Mouse (Mus musculus) ES-Bruce4 (cell line): Measurements from ENCODE around the gene Akna. TPM values are rescaled to one million over a fixed set of nuclear protein-coding genes. Genes with fewer than 3 reads are reported as not detected.

Experiments used
- H3K27ac ChIP-seq: 2 replicates; pipeline ENCODE4 v1.5.1; 2012; ENCODE audit warnings: low read length, inconsistent platforms; ENCODE audit not compliant: insufficient read depth
- H3K27me3 ChIP-seq: 2 replicates; pipeline ENCODE4 v1.6.1; 2012; ENCODE audit warnings: mild to moderate bottlenecking, low read length, inconsistent platforms; ENCODE audit not compliant: control insufficient read depth, poor library complexity, insufficient read depth, severe bottlenecking
- H3K36me3 ChIP-seq: 2 replicates; pipeline ENCODE4 v1.6.1; 2012; ENCODE audit warnings: inconsistent platforms, mild to moderate bottlenecking, low read length, moderate library complexity; ENCODE audit not compliant: control insufficient read depth, poor library complexity, insufficient read depth, severe bottlenecking
- H3K4me1 ChIP-seq: one replicate; pipeline ENCODE4 v1.8.1; 2011; ENCODE audit warnings: low read length; ENCODE audit not compliant: control insufficient read depth, insufficient read depth
- H3K4me3 ChIP-seq: 2 replicates; pipeline ENCODE4 v1.5.1; 2011; ENCODE audit warnings: low read depth, mild to moderate bottlenecking, low read length
- H3K9ac ChIP-seq: 2 replicates; pipeline ENCODE4 v1.6.1; 2012; ENCODE audit warnings: low read depth, mild to moderate bottlenecking, inconsistent platforms; ENCODE audit not compliant: poor library complexity, severe bottlenecking
- H3K9me3 ChIP-seq: replicated peaks from 2 replicates; pipeline ENCODE4 v1.6.1; 2012; ENCODE audit warnings: mild to moderate bottlenecking, low read length, inconsistent platforms; ENCODE audit not compliant: control insufficient read depth, poor library complexity, insufficient read depth, severe bottlenecking
- CTCF ChIP-seq: IDR thresholded peaks from one replicate; pipeline ENCODE4 v1.8.1; 2011; ENCODE audit warnings: low read depth, low read length
- EP300 ChIP-seq: IDR thresholded peaks from 2 replicates; pipeline ENCODE4 v1.6.1; 2011; ENCODE audit warnings: low read depth, low read length; ENCODE audit not compliant: insufficient read depth
- POLR2A ChIP-seq: IDR thresholded peaks from one replicate; pipeline ENCODE4 v1.8.1; 2011; ENCODE audit warnings: low read length; ENCODE audit not compliant: insufficient read depth
- polyA plus RNA-seq: library from polyadenylated mRNA; stranded (reverse); fragments of >200 nt; gene quantifications from 2 replicates; pipeline ENCODE4 v1.2.4, GENCODE M21; 2011; ENCODE audit warnings: low read depth; ENCODE audit not compliant: missing spikeins, insufficient read depth, insufficient read length

Akna gene
- polyA plus RNA-seq, 1 experiment = 4.0 TPM

DNA sequence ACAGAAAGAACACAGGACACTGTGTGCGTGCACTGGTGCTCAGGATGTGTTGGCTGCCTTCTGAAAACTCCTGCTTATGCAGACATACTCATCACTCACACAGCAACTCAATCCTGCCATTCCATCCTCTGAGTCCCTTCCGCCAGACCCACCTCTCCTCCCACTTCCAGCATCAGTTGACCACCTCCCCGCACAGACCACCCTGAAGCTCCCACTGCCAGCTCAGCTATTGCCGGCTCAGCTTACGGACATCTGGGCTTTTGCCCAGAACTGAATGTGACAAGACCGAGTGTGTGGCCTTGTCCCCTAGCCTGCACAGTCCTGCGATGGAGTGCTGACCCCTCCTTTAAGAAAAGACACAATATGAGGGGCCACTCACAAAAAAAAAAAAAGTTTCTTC, 37.1 kb upstream of the Akna start:
- no peak overlapping the region for H3K9ac ChIP-seq
- H3K9me3 ChIP-seq = no peaks in the 10 kb centered on the region
- no peak for TF ChIP-seq POLR2A
- TF ChIP-seq EP300 = no peak
- TF ChIP-seq CTCF = no peak
- H3K36me3 ChIP-seq = no peaks in the 10 kb centered on the region
- H3K27ac ChIP-seq = no peak overlapping the region
- H3K4me1 ChIP-seq = peaks cover 5% of the 10 kb centered on the region
- H3K4me3 ChIP-seq = no peak overlapping the region
- no peaks in the 10 kb centered on the region for H3K27me3 ChIP-seq

DNA sequence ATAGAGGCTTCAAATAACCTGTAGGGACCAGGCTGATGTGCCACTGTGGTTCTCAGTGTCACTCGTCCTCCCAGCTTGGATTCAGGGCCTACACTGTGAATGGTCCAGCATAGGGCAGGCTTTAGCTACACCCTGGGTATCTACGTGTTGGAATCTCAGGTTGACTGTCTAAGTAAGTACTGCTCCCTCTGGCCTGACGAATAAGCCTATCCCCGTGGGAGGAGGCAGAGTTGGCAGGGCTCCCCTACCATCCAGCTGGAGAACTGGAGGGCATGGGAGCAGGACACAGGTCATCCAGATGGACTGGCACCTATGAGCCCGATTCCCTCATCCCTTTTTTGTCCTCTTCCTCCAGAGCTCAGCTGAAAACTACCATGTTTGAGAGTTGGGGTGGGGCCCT, 34.8 kb upstream of the Akna start:
- Histone ChIP-seq H3K27me3 (no peaks in the 10 kb centered on the region), H3K4me3 (no peak overlapping the region), H3K4me1 (peaks cover 5% of the 10 kb centered on the region), H3K9me3 (no peaks in the 10 kb centered on the region), H3K36me3 (no peaks in the 10 kb centered on the region), H3K27ac (no peak overlapping the region), H3K9ac (no peak overlapping the region)
- TF ChIP-seq POLR2A = no peak
- TF ChIP-seq CTCF = no peak
- no peak for TF ChIP-seq EP300

DNA sequence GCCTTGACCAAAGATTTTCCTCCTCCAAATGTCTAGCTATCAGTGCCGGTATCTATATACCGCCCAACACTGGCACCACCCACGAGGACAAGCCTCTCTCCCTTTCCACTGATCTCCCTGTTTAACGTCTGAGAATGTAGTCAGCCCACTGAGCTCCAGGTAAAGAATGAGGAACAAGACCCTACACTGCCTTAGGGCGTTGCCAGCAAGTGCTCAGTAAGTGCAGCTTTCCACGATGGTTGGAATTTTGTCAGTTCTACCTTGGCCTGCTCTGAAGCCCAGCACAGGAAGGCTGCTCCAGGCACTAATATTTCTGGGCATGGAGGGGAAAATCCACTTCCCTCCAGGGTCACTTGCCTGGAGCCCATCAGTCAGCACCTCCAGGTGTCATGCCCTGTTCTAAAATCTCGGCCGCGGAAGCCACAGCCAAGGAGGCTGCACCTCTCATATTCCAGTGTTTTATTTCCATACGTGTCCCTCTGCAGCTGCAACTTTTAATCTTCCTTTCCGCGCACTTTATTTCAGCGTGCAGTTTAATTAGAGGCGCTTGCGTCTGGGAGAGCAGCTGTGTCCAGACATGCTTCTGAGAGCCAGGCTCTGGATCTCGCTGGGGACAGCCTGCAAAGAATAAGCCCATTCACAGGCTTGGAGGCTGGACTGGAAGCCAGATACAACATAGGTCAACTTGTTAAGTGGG, 34.1 kb upstream of the Akna start:
- Histone ChIP-seq H3K9me3 (no peaks in the 10 kb centered on the region), H3K36me3 (no peaks in the 10 kb centered on the region), H3K27ac (no peak overlapping the region), H3K4me3 (no peak overlapping the region), H3K27me3 (no peaks in the 10 kb centered on the region), H3K9ac (no peak overlapping the region), H3K4me1 (peaks cover 5% of the 10 kb centered on the region)
- TF ChIP-seq POLR2A (no peak), CTCF (no peak), EP300 (no peak)

DNA sequence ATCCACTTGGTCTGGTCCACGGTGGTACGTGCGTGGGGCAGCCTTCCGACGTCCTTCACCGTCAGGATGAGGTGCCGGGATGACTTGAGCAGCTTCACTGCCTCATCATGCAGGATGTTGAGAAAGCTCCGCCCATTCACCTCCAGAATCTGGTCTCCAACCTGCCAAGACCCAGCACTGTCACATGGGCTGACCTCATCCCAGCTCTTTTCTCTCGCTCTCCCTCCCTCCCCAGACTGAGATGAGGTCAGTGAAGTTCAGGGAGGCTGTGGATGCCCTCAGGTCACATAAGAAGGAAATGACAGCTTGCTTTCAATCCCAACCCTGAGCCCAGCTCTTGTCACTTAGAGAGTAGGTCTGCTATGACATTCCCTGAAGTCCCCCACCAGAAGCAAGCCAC, 32.2 kb upstream of the Akna start:
- Histone ChIP-seq H3K36me3 (no peaks in the 10 kb centered on the region), H3K9me3 (no peaks in the 10 kb centered on the region), H3K27ac (no peak overlapping the region), H3K27me3 (no peaks in the 10 kb centered on the region), H3K4me1 (peaks cover 6% of the 10 kb centered on the region), H3K9ac (no peak overlapping the region), H3K4me3 (no peak overlapping the region)
- TF ChIP-seq POLR2A (no peak), EP300 (0 out of 2 replicates have a peak, but pooled peaks have one; percentile 28), CTCF (no peak)

DNA sequence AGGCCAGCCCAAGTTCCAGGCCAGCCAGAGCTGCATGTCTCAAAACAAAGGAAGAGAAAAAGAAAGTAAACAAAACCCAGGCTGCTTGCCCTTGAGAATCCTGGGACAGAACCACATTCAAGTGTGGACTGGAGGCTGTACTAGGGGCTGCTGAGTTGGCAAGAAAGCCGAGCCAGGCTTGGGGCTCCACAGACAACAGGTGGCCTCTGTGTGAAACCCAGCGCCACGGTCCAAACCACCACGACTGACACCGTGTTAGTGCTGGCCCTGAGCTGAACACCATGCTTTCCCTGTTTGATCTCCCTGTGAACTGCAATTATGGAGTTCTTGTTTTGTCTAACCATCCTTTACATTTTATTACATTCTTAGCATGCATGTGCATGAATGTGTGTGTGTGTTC, 27.9 kb upstream of the Akna start:
- H3K4me3 ChIP-seq = no peak overlapping the region
- no peaks in the 10 kb centered on the region for H3K36me3 ChIP-seq
- no peaks in the 10 kb centered on the region for H3K27me3 ChIP-seq
- H3K4me1 ChIP-seq = peaks cover 11% of the 10 kb centered on the region
- no peak for TF ChIP-seq CTCF
- no peak for TF ChIP-seq POLR2A
- TF ChIP-seq EP300 = no peak
- no peaks in the 10 kb centered on the region for H3K9me3 ChIP-seq
- no peak overlapping the region for H3K9ac ChIP-seq
- no peak overlapping the region for H3K27ac ChIP-seq

DNA sequence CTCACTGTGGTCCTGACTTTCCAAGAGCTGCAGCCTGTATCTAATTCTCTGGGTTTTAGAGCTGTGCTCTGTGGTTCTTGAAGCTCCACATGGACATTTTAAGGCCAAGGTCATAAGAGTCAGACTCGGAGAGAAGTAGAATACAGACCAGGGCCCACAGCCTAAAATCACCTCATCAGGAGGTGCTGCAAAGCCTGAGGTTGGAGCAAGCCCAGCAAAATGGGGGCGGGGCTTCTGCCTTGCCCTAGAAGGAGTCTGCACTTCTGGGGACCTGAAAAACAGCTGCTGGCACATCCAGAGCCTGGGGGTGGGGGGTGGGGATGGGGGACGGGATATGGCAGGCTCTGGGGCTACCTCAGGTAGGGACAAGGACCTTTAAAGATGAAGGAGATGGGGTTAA, 27.2 kb upstream of the Akna start:
- H3K36me3 ChIP-seq = no peaks in the 10 kb centered on the region
- TF ChIP-seq CTCF (no peak), POLR2A (no peak), EP300 (no peak)

More for the DNA sequence above, 27.2 kb upstream of the Akna start:
- no peak overlapping the region for H3K9ac ChIP-seq
- no peaks in the 10 kb centered on the region for H3K9me3 ChIP-seq
- peaks cover 15% of the 10 kb centered on the region for H3K4me1 ChIP-seq
- no peak overlapping the region for H3K4me3 ChIP-seq
- H3K27me3 ChIP-seq = no peaks in the 10 kb centered on the region
- H3K27ac ChIP-seq = no peak overlapping the region
